Comparison of ENCODE assay signal across 25 mouse cellular contexts in the genomic region with DNA sequence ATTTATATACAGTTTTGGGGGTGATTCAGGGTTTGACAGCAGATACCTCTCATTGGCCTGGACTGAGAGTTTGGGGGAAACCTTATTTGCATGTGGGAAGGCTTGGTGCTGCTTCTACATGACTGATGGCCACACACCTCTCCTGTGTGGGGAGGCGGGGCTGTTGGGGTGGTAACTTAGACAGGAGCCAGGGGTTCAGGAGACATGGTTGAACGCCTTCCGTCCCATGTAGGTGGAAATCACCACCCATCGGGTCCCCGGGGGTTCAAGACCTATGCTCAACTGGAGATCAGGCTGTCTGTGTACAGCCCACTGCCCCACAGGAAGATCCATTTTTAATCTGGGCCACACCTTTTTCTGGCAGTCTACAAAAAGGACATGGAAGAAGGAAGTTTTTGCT. TPM values are rescaled to one million over a fixed set of nuclear protein-coding genes. Genes with fewer than 3 reads are reported as not detected.
DNase-seq lines count a peak whose midpoint lies in the region; ATAC-seq lines count a peak whose summit lies in the region.
"Had no signal": no experiment of that assay in that cellular context is flagged by ENCODE, and none has a peak within 500 bp of the region (broad histone marks: within the 10 kb centered on the region; RNA-seq: fewer than 3 reads in every experiment).

No protein-coding gene starts in this region.

- WGBS in forebrain, embryonic 14.5 days = 98% methylated on average over 5 of the region's 5 CpGs

- H3K4me3 ChIP-seq in forebrain, embryonic 14.5 days (ENCODE audit: low read depth, low read length) = no peak overlapping the region
- H3K4me3 ChIP-seq: embryonic facial prominence, embryonic 13.5 days; erythroblast, embryonic 14.5 days; forebrain, embryonic 12.5 days; gastrocnemius, adult 2 months; kidney, embryonic 15.5 days; limb, embryonic 12.5 days; liver, embryonic 15.5 days; megakaryocyte, embryonic 14.5 days; midbrain, embryonic 13.5 days had no signal

- DNase-seq in heart, adult 11 months = peak; percentile 90
- DNase-seq in heart, postnatal 4 days = no peak
- DNase-seq in A20 (ENCODE audit: low read depth, low spot score) = peak; percentile 93
- DNase-seq in spleen, postnatal 36 days (ENCODE audit: low spot score in 2 of 2) = peak; percentile 93
- DNase-seq in thymus, postnatal 25 days = no peak
- DNase-seq in forebrain, embryonic 14.5 days (ENCODE audit: low spot score) = no peak
- DNase-seq: adrenal gland, adult 2 months; cerebellum, adult 18-20 months; cerebellum, postnatal 14 days; embryo, embryonic 11 days; gastrocnemius, adult 2 months; kidney, adult 11 months; kidney, postnatal 36 days; right cerebral cortex, postnatal 14 days; thymus, postnatal 36 days had no signal

- no peaks in the 10 kb centered on the region for H3K36me3 ChIP-seq in forebrain, embryonic 14.5 days (ENCODE audit: control insufficient read depth, insufficient read depth, low read length)
- H3K36me3 ChIP-seq: kidney, embryonic 15.5 days; liver, embryonic 15.5 days had no signal

- H3K27me3 ChIP-seq in forebrain, embryonic 14.5 days (replicated peaks; ENCODE audit: control insufficient read depth, insufficient read depth, low read length) = no peaks in the 10 kb centered on the region
- H3K27me3 ChIP-seq: embryonic facial prominence, embryonic 13.5 days; forebrain, embryonic 12.5 days; kidney, embryonic 15.5 days; limb, embryonic 12.5 days; liver, embryonic 15.5 days; megakaryocyte, embryonic 14.5 days; midbrain, embryonic 13.5 days had no signal

- no peak overlapping the region for H3K9ac ChIP-seq in forebrain, embryonic 14.5 days (ENCODE audit: low read length)
- H3K9ac ChIP-seq: embryonic facial prominence, embryonic 13.5 days; forebrain, embryonic 12.5 days; kidney, embryonic 15.5 days; limb, embryonic 12.5 days; liver, embryonic 15.5 days; midbrain, embryonic 13.5 days had no signal

- no peaks in the 10 kb centered on the region for H3K4me1 ChIP-seq in forebrain, embryonic 14.5 days (ENCODE audit: control insufficient read depth, insufficient read depth, low read length)
- H3K4me1 ChIP-seq: embryonic facial prominence, embryonic 13.5 days; forebrain, embryonic 12.5 days; kidney, embryonic 15.5 days; liver, embryonic 15.5 days; megakaryocyte, embryonic 14.5 days; midbrain, embryonic 13.5 days had no signal

- no peak overlapping the region for H3K27ac ChIP-seq in forebrain, embryonic 14.5 days (ENCODE audit: low read depth, low read length)
- H3K27ac ChIP-seq: embryonic facial prominence, embryonic 13.5 days; forebrain, embryonic 12.5 days; gastrocnemius, adult 2 months; kidney, embryonic 15.5 days; limb, embryonic 12.5 days; liver, embryonic 15.5 days; midbrain, embryonic 13.5 days had no signal

- no peaks in the 10 kb centered on the region for H3K9me3 ChIP-seq in forebrain, embryonic 14.5 days (replicated peaks; ENCODE audit: control insufficient read depth, low read length)
- H3K9me3 ChIP-seq: forebrain, embryonic 12.5 days; kidney, embryonic 15.5 days; liver, embryonic 15.5 days; megakaryocyte, embryonic 14.5 days; midbrain, embryonic 13.5 days had no signal

- H3K4me2 ChIP-seq in forebrain, embryonic 14.5 days (ENCODE audit: low read length) = no peak overlapping the region
- H3K4me2 ChIP-seq: embryonic facial prominence, embryonic 13.5 days; forebrain, embryonic 12.5 days; kidney, embryonic 15.5 days; limb, embryonic 12.5 days; liver, embryonic 15.5 days; midbrain, embryonic 13.5 days had no signal

- peak; percentile 82 for ATAC-seq in neutrophil, adult 5-6 weeks (ENCODE audit: extremely low read depth, insufficient number of reproducible peaks, low FRiP score, poor library complexity, severe bottlenecking)
- no peak for ATAC-seq in forebrain, embryonic 14.5 days
- ATAC-seq: CD4-positive, CD25-positive, alpha-beta regulatory T cell, adult 4 months; midbrain, embryonic 13.5 days had no signal

RNA-seq across cellular contexts. Expression of a gene that starts 42.3 kb away (rescaled TPM):
- 10 to 100 TPM; 27.2 to 31.0 TPM for total RNA-seq in heart, postnatal 4 days (2021)
- 184 and 198 TPM in 2 replicates for total RNA-seq in neutrophil, adult 5-6 weeks (2017)
- 30.7 and 37.6 TPM in 2 replicates for polyA plus RNA-seq in forebrain, embryonic 14.5 days (2014; fragmentation: Nextera tagmentation; extraction: Ambion mirVana)
- polyA plus RNA-seq: erythroblast, embryonic 14.5 days had no signal

RNA-seq across cellular contexts. Expression of a gene that starts 56.1 kb away (rescaled TPM):
- total RNA-seq in heart, postnatal 4 days (2021) = 10 to 100 TPM; 30.0 TPM
- total RNA-seq in neutrophil, adult 5-6 weeks (2017) = 138 and 156 TPM in 2 replicates
- polyA plus RNA-seq in forebrain, embryonic 14.5 days (2014; fragmentation: Nextera tagmentation; extraction: Ambion mirVana) = 92.6 and 102 TPM in 2 replicates

Comparison
In these comparisons a context has a peak if more than half of its experiments do, and no peak if none do; other contexts are left out.
1. DNase-seq: peak in heart, adult 11 months (single experiment), A20 (single experiment) and spleen, postnatal 36 days (2 of 2); none in heart, postnatal 4 days (single experiment), thymus, postnatal 25 days (single experiment) and forebrain, embryonic 14.5 days (single experiment).